Mouse (Mus musculus): Measurements from ENCODE around the gene Adam1a. TPM values are rescaled to one million over a fixed set of nuclear protein-coding genes. Genes with fewer than 3 reads are reported as not detected.

Adam1a gene
- polyA plus RNA-seq, 1 experiment from 2014 or later = 1.5 TPM

DNA sequence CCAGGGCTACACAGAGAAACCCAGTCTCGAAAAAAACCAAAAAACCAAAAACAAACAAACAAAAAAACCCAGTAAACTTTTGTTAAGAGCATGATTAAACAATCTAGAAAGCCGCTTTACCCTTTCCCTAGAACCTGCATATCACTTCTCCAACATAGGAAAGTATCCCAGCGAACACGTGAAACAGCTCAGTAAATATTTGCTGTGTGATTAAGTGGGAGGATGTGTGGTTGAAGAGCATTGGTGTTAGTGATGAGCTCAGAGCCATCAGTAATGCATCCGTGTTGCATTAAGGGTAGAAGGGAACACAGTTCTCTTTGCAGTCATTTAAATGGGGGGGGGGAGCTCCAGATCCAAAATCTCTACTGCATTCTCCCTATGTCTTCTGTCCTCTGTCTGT lies 60.5 kb downstream of the Adam1a start:
- Histone ChIP-seq H3K4me2 (no peak overlapping the region), H3K9me3 (replicated peaks) (no peaks in the 10 kb centered on the region), H3K4me3 (no peak overlapping the region), H3K36me3 (no peaks in the 10 kb centered on the region), H3K27me3 (replicated peaks) (0 out of 2 replicates have a peak, but pooled peaks cover 4% of the 10 kb centered on the region), H3K9ac (no peak overlapping the region), H3K27ac (ENCODE audit: poor library complexity, severe bottlenecking) (no peak overlapping the region), H3K4me1 (replicated peaks) (no peaks in the 10 kb centered on the region)
- WGBS = 76% methylated on average over 5 of the region's 5 CpGs
- no peak for ATAC-seq (ENCODE audit: insufficient number of reproducible peaks, low FRiP score)

DNA sequence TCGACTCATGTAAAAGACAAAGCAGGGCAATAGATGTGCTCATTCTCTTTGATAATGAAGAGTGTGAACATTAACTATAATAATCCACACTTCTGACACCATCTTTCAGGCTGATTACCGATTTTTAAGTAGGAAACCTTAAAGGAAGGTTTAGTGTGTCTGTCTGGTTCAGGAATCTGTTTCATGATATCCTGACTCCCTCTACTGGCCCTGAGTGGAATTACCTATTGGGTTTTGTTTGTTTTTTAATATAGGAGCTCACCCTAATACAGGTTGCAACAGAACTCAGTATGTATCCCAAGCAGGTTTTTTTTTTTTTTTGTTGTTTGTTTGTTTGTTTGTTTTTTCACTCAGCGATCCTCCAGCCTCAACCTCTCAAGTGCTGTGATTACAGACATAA lies 67.6 kb downstream of the Adam1a start:
- Histone ChIP-seq H3K27me3 (replicated peaks) (0 out of 2 replicates have a peak, but pooled peaks cover 4% of the 10 kb centered on the region), H3K4me3 (no peak overlapping the region), H3K9ac (no peak overlapping the region), H3K4me1 (replicated peaks) (no peaks in the 10 kb centered on the region), H3K4me2 (no peak overlapping the region), H3K9me3 (replicated peaks) (no peaks in the 10 kb centered on the region), H3K36me3 (no peaks in the 10 kb centered on the region), H3K27ac (ENCODE audit: poor library complexity, severe bottlenecking) (no peak overlapping the region)
- ATAC-seq (ENCODE audit: insufficient number of reproducible peaks, low FRiP score) = 0 out of 2 replicates have a peak, but pooled peaks have one; percentile 51
- 43% methylated on average over 3 of the region's 3 CpGs for WGBS

DNA sequence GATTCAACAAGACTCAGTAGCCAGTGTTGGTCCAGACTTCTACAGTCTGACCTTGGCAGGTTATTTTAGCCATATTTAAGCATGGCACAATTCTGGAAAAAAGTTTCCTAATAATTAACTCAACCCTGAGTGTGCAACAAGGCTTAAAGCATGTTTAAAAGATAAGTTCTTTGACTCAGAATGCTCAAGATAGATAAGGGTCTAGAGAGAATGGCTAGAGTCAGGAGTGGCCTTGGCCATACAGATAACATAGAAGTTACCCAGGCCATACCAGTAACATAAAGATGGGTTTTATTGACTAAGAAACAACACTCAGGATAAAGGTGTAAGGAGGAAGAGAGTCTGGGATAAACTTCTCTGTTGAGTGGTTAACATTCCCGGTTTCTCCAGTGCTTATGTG lies 69.2 kb downstream of the Adam1a start:
- WGBS = 57% methylated on average over 1 of the region's 1 CpGs
- Histone ChIP-seq H3K4me3 (no peak overlapping the region), H3K4me1 (replicated peaks) (no peaks in the 10 kb centered on the region), H3K9ac (no peak overlapping the region), H3K9me3 (replicated peaks) (no peaks in the 10 kb centered on the region), H3K27me3 (replicated peaks) (no peaks in the 10 kb centered on the region), H3K4me2 (no peak overlapping the region), H3K36me3 (no peaks in the 10 kb centered on the region), H3K27ac (ENCODE audit: poor library complexity, severe bottlenecking) (0 out of 2 replicates have a peak overlapping the region, but pooled peaks have one; percentile 8)
- ATAC-seq (ENCODE audit: insufficient number of reproducible peaks, low FRiP score) = peak; percentile 75

DNA sequence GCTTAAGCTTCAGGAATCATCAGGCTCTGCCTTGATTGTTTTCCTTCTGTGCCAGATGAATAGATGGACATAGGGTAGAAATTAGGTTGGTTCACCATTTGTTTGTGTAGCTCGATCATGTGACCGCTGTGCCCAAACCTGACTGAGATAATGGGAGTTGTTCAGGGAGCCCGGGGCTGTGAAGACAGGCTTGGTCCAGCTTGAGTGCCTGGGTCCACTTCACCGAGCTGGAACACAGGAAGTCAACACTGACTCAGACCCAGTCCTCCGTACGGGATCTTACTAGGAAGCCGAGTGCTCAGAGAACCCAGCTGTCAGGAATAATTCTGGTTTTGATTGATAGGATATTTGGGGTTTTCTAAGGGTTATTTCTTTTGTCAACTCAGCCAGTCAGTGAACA lies 70.7 kb downstream of the Adam1a start:
- Histone ChIP-seq H3K27ac (ENCODE audit: poor library complexity, severe bottlenecking) (no peak overlapping the region), H3K4me3 (no peak overlapping the region), H3K27me3 (replicated peaks) (no peaks in the 10 kb centered on the region), H3K9me3 (replicated peaks) (no peaks in the 10 kb centered on the region), H3K4me2 (no peak overlapping the region), H3K4me1 (replicated peaks) (no peaks in the 10 kb centered on the region), H3K9ac (no peak overlapping the region), H3K36me3 (no peaks in the 10 kb centered on the region)
- 69% methylated on average over 7 of the region's 7 CpGs for WGBS
- no peak for ATAC-seq (ENCODE audit: insufficient number of reproducible peaks, low FRiP score)

DNA sequence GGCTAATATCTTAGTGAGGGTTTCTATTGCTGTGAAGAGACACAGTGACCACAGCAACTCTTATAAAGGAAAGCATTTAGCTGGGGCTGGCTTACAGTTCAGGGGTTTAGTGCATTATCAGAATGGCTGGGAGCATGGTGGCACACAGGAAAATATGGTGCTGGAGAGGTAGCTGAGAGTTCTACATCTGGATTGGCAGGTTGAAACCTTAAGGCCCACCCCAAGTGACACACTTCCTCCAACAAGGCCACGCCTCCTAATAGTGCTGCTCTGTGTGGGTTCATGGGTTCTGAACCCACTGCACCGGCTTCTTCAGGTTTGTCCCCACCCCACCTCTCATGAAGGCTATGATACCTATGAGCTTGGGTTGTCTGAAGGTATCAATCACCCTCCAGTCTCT lies 72.9 kb downstream of the Adam1a start:
- H3K4me3 ChIP-seq = no peak overlapping the region
- 77% methylated on average over 2 of the region's 2 CpGs for WGBS
- H3K4me1 ChIP-seq (replicated peaks) = no peaks in the 10 kb centered on the region
- H3K36me3 ChIP-seq = no peaks in the 10 kb centered on the region
- no peak overlapping the region for H3K4me2 ChIP-seq
- no peak overlapping the region for H3K9ac ChIP-seq
- ATAC-seq (ENCODE audit: insufficient number of reproducible peaks, low FRiP score) = no peak
- H3K9me3 ChIP-seq (replicated peaks) = no peaks in the 10 kb centered on the region
- no peaks in the 10 kb centered on the region for H3K27me3 ChIP-seq (replicated peaks)
- no peak overlapping the region for H3K27ac ChIP-seq (ENCODE audit: poor library complexity, severe bottlenecking)

- Histone ChIP-seq H3K4me1 (replicated peaks) (no peaks in the 10 kb centered on the region), H3K4me3 (no peak overlapping the region), H3K9me3 (replicated peaks) (no peaks in the 10 kb centered on the region), H3K9ac (no peak overlapping the region), H3K4me2 (no peak overlapping the region), H3K27ac (ENCODE audit: poor library complexity, severe bottlenecking) (no peak overlapping the region), H3K27me3 (replicated peaks) (no peaks in the 10 kb centered on the region), H3K36me3 (no peaks in the 10 kb centered on the region)
- 18% methylated on average over 3 of the region's 3 CpGs for WGBS
- ATAC-seq (ENCODE audit: insufficient number of reproducible peaks, low FRiP score) = no peak
Measured at GRCm38 (mm10) chr5:121469566-121469965, 75.7 kb downstream of the Adam1a start.

Other genes starting within 250 kb of the Adam1a start
- gene Trafd1, start 159.8 kb downstream of the Adam1a start, polyA plus RNA-seq (2016; fragmentation: Nextera tagmentation; extraction: Ambion mirVana) = 82.6 and 83.4 TPM in 2 replicates
- gene Naa25, start 147.5 kb downstream of the Adam1a start, polyA plus RNA-seq (2016; fragmentation: Nextera tagmentation; extraction: Ambion mirVana) = 37.5 and 39.1 TPM in 2 replicates
- gene Tmem116, start 93.6 kb downstream of the Adam1a start, polyA plus RNA-seq (2016; fragmentation: Nextera tagmentation; extraction: Ambion mirVana) = 4.5 and 4.7 TPM in 2 replicates
- 152 TPM in 2 replicates for gene Erp29, start 93.0 kb downstream of the Adam1a start, polyA plus RNA-seq (2016; fragmentation: Nextera tagmentation; extraction: Ambion mirVana)
- 0.08 and 0.32 TPM in 2 replicates for gene Adam1b, start 42.0 kb downstream of the Adam1a start, polyA plus RNA-seq (2016; fragmentation: Nextera tagmentation; extraction: Ambion mirVana)
- not detected in 2 replicates for gene Gm42878, start within 50 bp of the Adam1a start, polyA plus RNA-seq (2016; fragmentation: Nextera tagmentation; extraction: Ambion mirVana)
- 38.8 and 40.0 TPM in 2 replicates for gene Mapkapk5, start 423 bp upstream of the Adam1a start, polyA plus RNA-seq (2016; fragmentation: Nextera tagmentation; extraction: Ambion mirVana)
- gene Aldh2, start 48.3 kb upstream of the Adam1a start, polyA plus RNA-seq (2016; fragmentation: Nextera tagmentation; extraction: Ambion mirVana) = 64.0 and 72.0 TPM in 2 replicates
- 5.8 and 6.1 TPM in 2 replicates for gene Acad12, start 73.5 kb upstream of the Adam1a start, polyA plus RNA-seq (2016; fragmentation: Nextera tagmentation; extraction: Ambion mirVana)
- gene Acad10, start 115.0 kb upstream of the Adam1a start, polyA plus RNA-seq (2016; fragmentation: Nextera tagmentation; extraction: Ambion mirVana) = 1.4 and 1.5 TPM in 2 replicates
- gene Brap, start 115.1 kb upstream of the Adam1a start, polyA plus RNA-seq (2016; fragmentation: Nextera tagmentation; extraction: Ambion mirVana) = 32.8 and 34.8 TPM in 2 replicates
- 82.4 and 83.2 TPM in 2 replicates for gene Atxn2, start 165.9 kb upstream of the Adam1a start, polyA plus RNA-seq (2016; fragmentation: Nextera tagmentation; extraction: Ambion mirVana)

Data from heart, embryonic 12.5 days (tissue).